Mouse (Mus musculus) midbrain, embryonic 14.5 days (tissue): Measurements from ENCODE around the gene Pde4d. TPM values are rescaled to one million over a fixed set of nuclear protein-coding genes. Genes with fewer than 3 reads are reported as not detected.

ENCODE experiments used
- ATAC-seq: fragments of 200-750 bp; cut with Nextera tagmentation; 2 replicates; pipeline ENCODE4 v1.8.0; 2017; ENCODE audit warnings: moderate number of reproducible peaks, moderate library complexity; ENCODE audit not compliant: low FRiP score, low TSS enrichment
- DNase-seq: peaks from one replicate; pipeline ENCODE4 v3.0.0-alpha.2; 2015
- H3K27ac ChIP-seq: fragments of 300-500 bp; sonication (generic); replicated peaks from 2 replicates; pipeline ENCODE4 v1.5.1; 2014; ENCODE audit warnings: mild to moderate bottlenecking, low read depth, low read length, moderate library complexity
- H3K27me3 ChIP-seq: fragments of 300-500 bp; sonication (generic); 2 replicates; pipeline ENCODE4 v1.6.1; 2014; ENCODE audit warnings: low read length, control low read depth, mixed read lengths; ENCODE audit not compliant: control insufficient read depth, insufficient read depth
- H3K36me3 ChIP-seq: fragments of 300-500 bp; sonication (generic); 2 replicates; pipeline ENCODE4 v1.6.1; 2014; ENCODE audit warnings: low read length, control low read depth; ENCODE audit not compliant: control insufficient read depth, insufficient read depth
- H3K4me1 ChIP-seq: fragments of 300-500 bp; sonication (generic); 2 replicates; pipeline ENCODE4 v1.6.1; 2014; ENCODE audit warnings: mild to moderate bottlenecking, antibody characterized with exemption, low read length, control low read depth; ENCODE audit not compliant: control insufficient read depth, insufficient read depth
- H3K4me2 ChIP-seq: fragments of 300-500 bp; sonication (generic); 2 replicates; pipeline ENCODE4 v1.6.1; 2014; ENCODE audit warnings: mild to moderate bottlenecking, low read length, moderate library complexity
- H3K4me3 ChIP-seq: fragments of 300-500 bp; sonication (generic); replicated peaks from 2 replicates; pipeline ENCODE4 v1.5.1; 2014; ENCODE audit warnings: low read depth, low read length
- H3K9ac ChIP-seq: fragments of 300-500 bp; sonication (generic); replicated peaks from 2 replicates; pipeline ENCODE4 v1.6.1; 2014; ENCODE audit warnings: mild to moderate bottlenecking, low read length, moderate library complexity
- H3K9me3 ChIP-seq: fragments of 300-500 bp; sonication (generic); 2 replicates; pipeline ENCODE4 v1.6.1; 2016; ENCODE audit warnings: low read length, control low read depth, mixed read lengths; ENCODE audit not compliant: control insufficient read depth
- WGBS: fragments of 180-500 bp; shearing (Covaris S2); extraction: QIAGEN DNeasy Blood & Tissue Kit; methylation state at CpG from one replicate; pipeline ENCODE4 v1.1.7; 2014; 5-methylcytosine and 5-hydroxymethylcytosine counted together
- polyA plus RNA-seq: library from polyadenylated mRNA; unstranded; fragments of >200 nt; fragmentation: Nextera tagmentation; extraction: Ambion mirVana; gene quantifications from 2 replicates; pipeline ENCODE4 v1.2.1, GENCODE M21; 2014

The Pde4d gene
- polyA plus RNA-seq, 1 experiment from 2014 or later = 27.1 TPM

- no peak overlapping the region for H3K4me2 ChIP-seq
- WGBS = 85% methylated on average over 7 of the region's 7 CpGs
- DNase-seq (no peak), ATAC-seq (no peak)
- H3K4me3 ChIP-seq = no peak overlapping the region
- H3K36me3 ChIP-seq = no peaks in the 10 kb centered on the region
- H3K9me3 ChIP-seq = no peaks in the 10 kb centered on the region
- no peak overlapping the region for H3K9ac ChIP-seq
- H3K4me1 ChIP-seq = no peaks in the 10 kb centered on the region
- H3K27ac ChIP-seq = no peak overlapping the region
- H3K27me3 ChIP-seq = no peaks in the 10 kb centered on the region
These were observed 371.5 kb downstream of the Pde4d start for GRCm38 (mm10) chr13:108821270-108821669.

- ATAC-seq = no peak
- WGBS = 89% methylated on average over 8 of the region's 8 CpGs
These were observed 375.0 kb downstream of the Pde4d start for GRCm38 (mm10) chr13:108824638-108825310.

GRCm38 (mm10) chr13:108825501-108825900 is 375.8 kb downstream of the Pde4d start:
- no peak overlapping the region for H3K9ac ChIP-seq
- DNase-seq (no peak), ATAC-seq (no peak)
- H3K4me3 ChIP-seq = no peak overlapping the region
- WGBS = 94% methylated on average over 6 of the region's 6 CpGs
- no peaks in the 10 kb centered on the region for H3K36me3 ChIP-seq
- H3K4me2 ChIP-seq = no peak overlapping the region
- H3K27ac ChIP-seq = no peak overlapping the region
- no peaks in the 10 kb centered on the region for H3K27me3 ChIP-seq
- H3K9me3 ChIP-seq = no peaks in the 10 kb centered on the region
- H3K4me1 ChIP-seq = no peaks in the 10 kb centered on the region

More at GRCm38 (mm10) chr13:108824638-108825310, 375.0 kb downstream of the Pde4d start:
- no peaks in the 10 kb centered on the region for H3K4me1 ChIP-seq
- DNase-seq = no peak
- no peaks in the 10 kb centered on the region for H3K9me3 ChIP-seq
- no peak overlapping the region for H3K4me3 ChIP-seq
- H3K36me3 ChIP-seq = no peaks in the 10 kb centered on the region
- H3K27ac ChIP-seq = no peak overlapping the region
- no peaks in the 10 kb centered on the region for H3K27me3 ChIP-seq
- no peak overlapping the region for H3K4me2 ChIP-seq
- H3K9ac ChIP-seq = no peak overlapping the region

- ATAC-seq (no peak), DNase-seq (no peak)
- no peak overlapping the region for H3K9ac ChIP-seq
- H3K9me3 ChIP-seq = no peaks in the 10 kb centered on the region
- no peaks in the 10 kb centered on the region for H3K4me1 ChIP-seq
- H3K36me3 ChIP-seq = no peaks in the 10 kb centered on the region
- no peaks in the 10 kb centered on the region for H3K27me3 ChIP-seq
- no peak overlapping the region for H3K4me3 ChIP-seq
- H3K27ac ChIP-seq = no peak overlapping the region
- WGBS = 97% methylated on average over 1 of the region's 1 CpGs
- no peak overlapping the region for H3K4me2 ChIP-seq
These were observed 384.4 kb downstream of the Pde4d start for GRCm38 (mm10) chr13:108834197-108834596.

- ATAC-seq = no peak
- H3K36me3 ChIP-seq = no peaks in the 10 kb centered on the region
- WGBS = 82% methylated on average over 3 of the region's 3 CpGs
These were observed 386.6 kb downstream of the Pde4d start for GRCm38 (mm10) chr13:108836314-108836713.

GRCm38 (mm10) chr13:108839142-108839541 is 389.4 kb downstream of the Pde4d start:
- Histone ChIP-seq H3K36me3 (no peaks in the 10 kb centered on the region), H3K4me1 (no peaks in the 10 kb centered on the region), H3K4me2 (no peak overlapping the region), H3K27me3 (no peaks in the 10 kb centered on the region), H3K9ac (no peak overlapping the region), H3K4me3 (no peak overlapping the region), H3K27ac (no peak overlapping the region), H3K9me3 (no peaks in the 10 kb centered on the region)
- DNase-seq (no peak), ATAC-seq (no peak)
- WGBS = 42% methylated on average over 7 of the region's 7 CpGs

More at GRCm38 (mm10) chr13:108836314-108836713, 386.6 kb downstream of the Pde4d start:
- Histone ChIP-seq H3K9me3 (no peaks in the 10 kb centered on the region), H3K27me3 (no peaks in the 10 kb centered on the region), H3K27ac (no peak overlapping the region), H3K4me3 (no peak overlapping the region), H3K4me1 (no peaks in the 10 kb centered on the region), H3K9ac (no peak overlapping the region), H3K4me2 (no peak overlapping the region)
- DNase-seq = no peak

GRCm38 (mm10) chr13:108854090-108854489 is 404.3 kb downstream of the Pde4d start:
- Histone ChIP-seq H3K27me3 (no peaks in the 10 kb centered on the region), H3K4me2 (no peak overlapping the region), H3K4me3 (no peak overlapping the region), H3K27ac (no peak overlapping the region), H3K4me1 (no peaks in the 10 kb centered on the region), H3K36me3 (no peaks in the 10 kb centered on the region), H3K9me3 (no peaks in the 10 kb centered on the region), H3K9ac (no peak overlapping the region)
- 81% methylated on average over 5 of the region's 5 CpGs for WGBS
- ATAC-seq = no peak
- DNase-seq = no peak

- Histone ChIP-seq H3K27ac (no peak overlapping the region), H3K4me1 (no peaks in the 10 kb centered on the region), H3K27me3 (no peaks in the 10 kb centered on the region), H3K36me3 (no peaks in the 10 kb centered on the region), H3K4me3 (no peak overlapping the region), H3K9me3 (no peaks in the 10 kb centered on the region), H3K4me2 (no peak overlapping the region), H3K9ac (no peak overlapping the region)
- DNase-seq (no peak), ATAC-seq (no peak)
- 85% methylated on average over 6 of the region's 6 CpGs for WGBS
These were observed 407.2 kb downstream of the Pde4d start for GRCm38 (mm10) chr13:108856776-108857435.

- ATAC-seq (no peak), DNase-seq (no peak)
- H3K4me3 ChIP-seq = no peak overlapping the region
- H3K9me3 ChIP-seq = no peaks in the 10 kb centered on the region
- no peak overlapping the region for H3K4me2 ChIP-seq
- WGBS = 86% methylated on average over 3 of the region's 3 CpGs
- no peaks in the 10 kb centered on the region for H3K27me3 ChIP-seq
- no peaks in the 10 kb centered on the region for H3K36me3 ChIP-seq
- no peak overlapping the region for H3K9ac ChIP-seq
- H3K27ac ChIP-seq = no peak overlapping the region
- H3K4me1 ChIP-seq = no peaks in the 10 kb centered on the region
These were observed 409.6 kb downstream of the Pde4d start for GRCm38 (mm10) chr13:108859336-108859735.
